Comparison of ENCODE assay signal across 8 mouse cellular contexts in genomic region chr19:7483512-7483882, GRCm38 (mm10). TPM values are rescaled to one million over a fixed set of nuclear protein-coding genes. Genes with fewer than 3 reads are reported as not detected.
DNase-seq lines count a peak whose midpoint lies in the region; ATAC-seq and TF ChIP-seq lines count a peak whose summit lies in the region.

No protein-coding gene starts in this region.

- TF ChIP-seq EP300 in lung, postnatal 0 days (IDR thresholded peaks at IDR 0.05) = peak; percentile 58; the same call in 1 of the 2 replicates
- no peak for TF ChIP-seq EP300 in stomach, postnatal 0 days (optimal IDR thresholded peaks at IDR 0.05)

- peak; percentile 34; the same call in 1 of the 2 replicates for ATAC-seq in kidney, postnatal 0 days (replicated peaks; ENCODE audit: low FRiP score, low read depth)
- peak; percentile 28; the same call in 1 of the 2 replicates for ATAC-seq in embryonic facial prominence, embryonic 12.5 days (ENCODE audit: insufficient number of reproducible peaks, insufficient read depth, low FRiP score, low TSS enrichment)
- ATAC-seq in intestine, embryonic 15.5 days = peak; percentile 65
- peak; percentile 30 for ATAC-seq in lung, postnatal 0 days
- peak; percentile 56 for ATAC-seq in stomach, postnatal 0 days (ENCODE audit: low FRiP score, low TSS enrichment)

- DNase-seq in kidney, postnatal 0 days (ENCODE audit: low spot score) = no peak
- DNase-seq in kidney, postnatal 4 days = no peak
- peak; percentile 86 for DNase-seq in MEL-GATA-1-ER (ENCODE audit: extremely low read depth, low read depth)
- DNase-seq in lung, postnatal 0 days (ENCODE audit: low spot score) = no peak
- DNase-seq in stomach, postnatal 0 days (ENCODE audit: low spot score) = no peak
- no peak for DNase-seq in kidney, adult 9 months

- no peaks in the 10 kb centered on the region for H3K27me3 ChIP-seq in kidney, postnatal 0 days (ENCODE audit: insufficient read depth, low read length)
- no peaks in the 10 kb centered on the region for H3K27me3 ChIP-seq in embryonic facial prominence, embryonic 12.5 days
- no peaks in the 10 kb centered on the region for H3K27me3 ChIP-seq in intestine, embryonic 15.5 days (replicated peaks)
- no peaks in the 10 kb centered on the region for H3K27me3 ChIP-seq in lung, postnatal 0 days (replicated peaks; ENCODE audit: insufficient read depth, low read length)
- H3K27me3 ChIP-seq in stomach, postnatal 0 days (ENCODE audit: control insufficient read depth, insufficient read depth, low read length) = no peaks in the 10 kb centered on the region

- WGBS in kidney, postnatal 0 days = 0% methylated on average over 6 of the region's 6 CpGs
- WGBS in embryonic facial prominence, embryonic 12.5 days = 4% methylated on average over 6 of the region's 6 CpGs
- WGBS in intestine, embryonic 15.5 days = 1% methylated on average over 6 of the region's 6 CpGs
- WGBS in lung, postnatal 0 days = under 1% methylated on average over 6 of the region's 6 CpGs
- WGBS in stomach, postnatal 0 days = 0% methylated on average over 6 of the region's 6 CpGs

- TF ChIP-seq CTCF in kidney, postnatal 0 days (IDR thresholded peaks at IDR 0.05; ENCODE audit: low read depth) = peak; percentile 29; the same call in 1 of the 2 replicates
- peak; percentile 37; the same call in 1 of the 2 replicates for TF ChIP-seq CTCF in lung, postnatal 0 days (IDR thresholded peaks at IDR 0.05)
- TF ChIP-seq CTCF in stomach, postnatal 0 days (IDR thresholded peaks at IDR 0.05; ENCODE audit: low read depth) = peak; percentile 48

- H3K27ac ChIP-seq in kidney, postnatal 0 days = peak overlapping the region; percentile 98
- H3K27ac ChIP-seq in embryonic facial prominence, embryonic 12.5 days = peak overlapping the region; percentile 99; the same call in 1 of the 2 replicates
- H3K27ac ChIP-seq in intestine, embryonic 15.5 days = peak overlapping the region; percentile 46; the same call in 1 of the 2 replicates
- peak overlapping the region; percentile 97 for H3K27ac ChIP-seq in lung, postnatal 0 days (ENCODE audit: low read length)
- H3K27ac ChIP-seq in stomach, postnatal 0 days (replicated peaks) = peak overlapping the region; percentile 99

- H3K4me3 ChIP-seq in kidney, postnatal 0 days (replicated peaks; ENCODE audit: low read depth, low read length) = peak overlapping the region; percentile 99
- H3K4me3 ChIP-seq in embryonic facial prominence, embryonic 12.5 days = peak overlapping the region; percentile 98
- peak overlapping the region; percentile 95 for H3K4me3 ChIP-seq in intestine, embryonic 15.5 days (replicated peaks)
- H3K4me3 ChIP-seq in lung, postnatal 0 days (ENCODE audit: low read depth, low read length) = peak overlapping the region; percentile 86
- peak overlapping the region; percentile 95 for H3K4me3 ChIP-seq in stomach, postnatal 0 days (ENCODE audit: low read depth, low read length)

- no peaks in the 10 kb centered on the region for H3K4me1 ChIP-seq in kidney, postnatal 0 days (replicated peaks; ENCODE audit: insufficient read depth, low read length)
- peaks cover 9% of the 10 kb centered on the region for H3K4me1 ChIP-seq in embryonic facial prominence, embryonic 12.5 days
- H3K4me1 ChIP-seq in intestine, embryonic 15.5 days (replicated peaks) = peaks cover 8% of the 10 kb centered on the region
- H3K4me1 ChIP-seq in lung, postnatal 0 days (ENCODE audit: insufficient read depth, low read depth, low read length) = peaks cover 6% of the 10 kb centered on the region; the same call in 1 of the 2 replicates
- no peaks in the 10 kb centered on the region for H3K4me1 ChIP-seq in stomach, postnatal 0 days (replicated peaks; ENCODE audit: control insufficient read depth, insufficient read depth)

- H3K4me2 ChIP-seq in kidney, postnatal 0 days (ENCODE audit: low read length) = peak overlapping the region; percentile 82
- peak overlapping the region; percentile 69 for H3K4me2 ChIP-seq in embryonic facial prominence, embryonic 12.5 days (replicated peaks)
- H3K4me2 ChIP-seq in intestine, embryonic 15.5 days (replicated peaks) = peak overlapping the region; percentile 78
- peak overlapping the region; percentile 84 for H3K4me2 ChIP-seq in lung, postnatal 0 days (replicated peaks; ENCODE audit: low read depth, low read length)
- H3K4me2 ChIP-seq in stomach, postnatal 0 days (replicated peaks; ENCODE audit: low read depth) = peak overlapping the region; percentile 36

- no peaks in the 10 kb centered on the region for H3K9me3 ChIP-seq in kidney, postnatal 0 days (replicated peaks; ENCODE audit: low read length)
- no peaks in the 10 kb centered on the region for H3K9me3 ChIP-seq in embryonic facial prominence, embryonic 12.5 days
- H3K9me3 ChIP-seq in intestine, embryonic 15.5 days = no peaks in the 10 kb centered on the region
- H3K9me3 ChIP-seq in lung, postnatal 0 days (ENCODE audit: low read length) = no peaks in the 10 kb centered on the region
- no peaks in the 10 kb centered on the region for H3K9me3 ChIP-seq in stomach, postnatal 0 days (ENCODE audit: control insufficient read depth, low read length)

- H3K9ac ChIP-seq in kidney, postnatal 0 days (ENCODE audit: low read depth, low read length) = peak overlapping the region; percentile 43; the same call in 1 of the 2 replicates
- H3K9ac ChIP-seq in embryonic facial prominence, embryonic 12.5 days = no peak overlapping the region; the same call in 1 of the 2 replicates
- peak overlapping the region; percentile 32 for H3K9ac ChIP-seq in intestine, embryonic 15.5 days
- H3K9ac ChIP-seq in lung, postnatal 0 days (replicated peaks; ENCODE audit: low read depth) = no peak overlapping the region
- H3K9ac ChIP-seq in stomach, postnatal 0 days (ENCODE audit: low read length) = no peak overlapping the region

- no peaks in the 10 kb centered on the region for H3K36me3 ChIP-seq in kidney, postnatal 0 days (ENCODE audit: insufficient read depth, low read length)
- H3K36me3 ChIP-seq in embryonic facial prominence, embryonic 12.5 days = no peaks in the 10 kb centered on the region
- H3K36me3 ChIP-seq in intestine, embryonic 15.5 days = no peaks in the 10 kb centered on the region
- H3K36me3 ChIP-seq in lung, postnatal 0 days (ENCODE audit: insufficient read depth, low read length) = no peaks in the 10 kb centered on the region
- H3K36me3 ChIP-seq in stomach, postnatal 0 days (ENCODE audit: control insufficient read depth, insufficient read depth, low read length) = no peaks in the 10 kb centered on the region

RNA-seq across cellular contexts. Expression of gene Rtn3, which starts 0.4 kb away (rescaled TPM):
- 195 and 196 TPM in 2 replicates for polyA plus RNA-seq in kidney, postnatal 0 days (2015; fragmentation: Nextera tagmentation; extraction: Ambion mirVana)
- 143 TPM in 2 replicates for polyA plus RNA-seq in embryonic facial prominence, embryonic 12.5 days (2016; fragmentation: Nextera tagmentation; extraction: Ambion mirVana)
- polyA plus RNA-seq in intestine, embryonic 15.5 days (2015; fragmentation: Nextera tagmentation; extraction: Ambion mirVana) = 140 and 143 TPM in 2 replicates
- polyA plus RNA-seq in lung, postnatal 0 days (2015; fragmentation: Nextera tagmentation; extraction: Ambion mirVana) = 122 and 132 TPM in 2 replicates
- 116 and 120 TPM in 2 replicates for polyA plus RNA-seq in stomach, postnatal 0 days (2015; fragmentation: Nextera tagmentation; extraction: Ambion mirVana)

RNA-seq across cellular contexts. Expression of gene Atl3, which starts 10.3 kb away (rescaled TPM):
- 11.1 and 14.8 TPM in 2 replicates for polyA plus RNA-seq in kidney, postnatal 0 days (2015; fragmentation: Nextera tagmentation; extraction: Ambion mirVana)
- polyA plus RNA-seq in embryonic facial prominence, embryonic 12.5 days (2016; fragmentation: Nextera tagmentation; extraction: Ambion mirVana) = 12.0 and 12.9 TPM in 2 replicates
- polyA plus RNA-seq in intestine, embryonic 15.5 days (2015; fragmentation: Nextera tagmentation; extraction: Ambion mirVana) = 10.9 and 11.6 TPM in 2 replicates
- polyA plus RNA-seq in lung, postnatal 0 days (2015; fragmentation: Nextera tagmentation; extraction: Ambion mirVana) = 20.0 and 21.6 TPM in 2 replicates
- 14.4 and 17.7 TPM in 2 replicates for polyA plus RNA-seq in stomach, postnatal 0 days (2015; fragmentation: Nextera tagmentation; extraction: Ambion mirVana)

Comparison
In these comparisons a context has a peak if more than half of its experiments do, and no peak if none do; other contexts are left out.
1. H3K27ac ChIP-seq: peak in every context shown above with its lines; median percentile 99 in embryonic facial prominence, embryonic 12.5 days; 99 in stomach, postnatal 0 days; 98 in kidney, postnatal 0 days; 97 in lung, postnatal 0 days; 46 in intestine, embryonic 15.5 days.
2. H3K9ac ChIP-seq: peak in kidney, postnatal 0 days (single experiment) and intestine, embryonic 15.5 days (single experiment); none in embryonic facial prominence, embryonic 12.5 days (single experiment), lung, postnatal 0 days (single experiment) and stomach, postnatal 0 days (single experiment).
3. Peak in every context shown above with its lines, with median percentiles within 50 percentile points of each other: ATAC-seq, H3K4me2 ChIP-seq, H3K4me3 ChIP-seq and CTCF ChIP-seq.